Mouse (Mus musculus) myocyte (in vitro differentiated cells): ENCODE data around the gene Armcx1. TPM values are rescaled to one million over a fixed set of nuclear protein-coding genes. Genes with fewer than 3 reads are reported as not detected.

Source experiments
- H3K27me3 ChIP-seq: one replicate; pipeline ENCODE4 v1.6.1; 2011; ENCODE audit not compliant: control insufficient read depth, insufficient read depth, insufficient read length
- H3K36me3 ChIP-seq: one replicate; pipeline ENCODE4 v1.6.1; 2011; ENCODE audit not compliant: control insufficient read depth, insufficient read depth
- H3K4me2 ChIP-seq: one replicate; pipeline ENCODE4 v1.6.1; 2011; ENCODE audit warnings: low read depth, control low read depth
- H3K4me3 ChIP-seq: one replicate; pipeline ENCODE4 v1.5.1; 2011; ENCODE audit warnings: mild to moderate bottlenecking, control low read depth, moderate library complexity
- H3K79me2 ChIP-seq: one replicate; pipeline ENCODE4 v1.6.1; 2011; ENCODE audit not compliant: control insufficient read depth, insufficient read depth
- H3ac ChIP-seq: one replicate; pipeline ENCODE4 v1.6.1; 2011; ENCODE audit not compliant: control insufficient read depth, insufficient read length
- CEBPB ChIP-seq: IDR thresholded peaks from 2 replicates; pipeline ENCODE4 v1.6.1; 2011; ENCODE audit warnings: mild to moderate bottlenecking, moderate library complexity; ENCODE audit not compliant: poor library complexity, insufficient read depth, severe bottlenecking
- E2F4 ChIP-seq: IDR thresholded peaks from one replicate; pipeline ENCODE4 v1.6.1; 2011; ENCODE audit warnings: mild to moderate bottlenecking, control low read depth, moderate library complexity; ENCODE audit not compliant: insufficient read depth
- MAX ChIP-seq: IDR thresholded peaks from one replicate; pipeline ENCODE4 v1.6.1; 2011; ENCODE audit warnings: low read depth, mild to moderate bottlenecking, control low read depth
- MYOD1 ChIP-seq, 3 experiments: IDR thresholded peaks; one replicate each; pipeline ENCODE4 v1.6.1; 2011; ENCODE audit warnings: control low read depth in 2 of 3, low read depth in 2 of 3, mild to moderate bottlenecking in 2 of 3, moderate library complexity in 1 of 3; ENCODE audit not compliant: insufficient read length in 2 of 3, control insufficient read depth in 1 of 3
- MYOG ChIP-seq, 3 experiments: IDR thresholded peaks; one replicate each; pipeline ENCODE4 v1.6.1; 2011; ENCODE audit warnings: control low read depth in 2 of 3, low read depth in 2 of 3, mild to moderate bottlenecking in 2 of 3; ENCODE audit not compliant: insufficient read length in 2 of 3, control insufficient read depth in 1 of 3, insufficient read depth in 1 of 3
- POLR2A ChIP-seq: IDR thresholded peaks from one replicate; pipeline ENCODE4 v1.6.1; 2011; ENCODE audit warnings: low read depth, mild to moderate bottlenecking, control low read depth, moderate library complexity; ENCODE audit not compliant: insufficient read length
- POLR2AphosphoS2 ChIP-seq: IDR thresholded peaks from one replicate; pipeline ENCODE4 v1.6.1; 2011; ENCODE audit warnings: low read depth, control low read depth; ENCODE audit not compliant: insufficient read length
- REST ChIP-seq: IDR thresholded peaks from one replicate; pipeline ENCODE4 v1.6.1; 2011; ENCODE audit warnings: mild to moderate bottlenecking, control low read depth, moderate library complexity; ENCODE audit not compliant: insufficient read depth, insufficient read length
- SRF ChIP-seq: IDR thresholded peaks from one replicate; pipeline ENCODE4 v1.6.1; 2011; ENCODE audit warnings: low read depth; ENCODE audit not compliant: control insufficient read depth, insufficient read length
- TCF12 ChIP-seq: IDR thresholded peaks from one replicate; pipeline ENCODE4 v1.6.1; 2011; ENCODE audit warnings: mild to moderate bottlenecking, control low read depth; ENCODE audit not compliant: poor library complexity, insufficient read depth, severe bottlenecking
- TCF3 ChIP-seq: IDR thresholded peaks from one replicate; pipeline ENCODE4 v1.6.1; 2011; ENCODE audit warnings: low read depth, control low read depth; ENCODE audit not compliant: insufficient read length
- USF1 ChIP-seq: IDR thresholded peaks from one replicate; pipeline ENCODE4 v1.6.1; 2011; ENCODE audit warnings: low read depth, mild to moderate bottlenecking, control low read depth, moderate library complexity
- polyA plus RNA-seq: library from polyadenylated mRNA; unstranded; fragments of >200 nt; fragmentation: generic; extraction: Trizol; gene quantifications from one replicate; pipeline ENCODE4 v1.2.1, GENCODE M21; 2012; ENCODE audit warnings: missing spikeins

The Armcx1 gene
- 6.0 TPM for polyA plus RNA-seq

GRCm38 (mm10) chrX:134717752-134718308 lies at the start of gene Armcx1:
TSS of gene Armcx1 (plus strand) at chrX:134717963.
- peak in 1 of 3 experiments; percentile 57 for TF ChIP-seq MYOD1 (IDR thresholded peaks at IDR 0.05; ENCODE audit: control insufficient read depth in 1 of 3, insufficient read length in 2 of 3, low read depth in 2 of 3)
- no peak for TF ChIP-seq E2F4
- TF ChIP-seq USF1: peak; percentile 76
- no peak for TF ChIP-seq TCF12
- peak; percentile 45 for TF ChIP-seq POLR2AphosphoS2
- peak; percentile 53 for TF ChIP-seq POLR2A
- TF ChIP-seq CEBPB: no peak
- peak in 1 of 3 experiments; percentile 41 for TF ChIP-seq MYOG (IDR thresholded peaks at IDR 0.05; ENCODE audit: control insufficient read depth in 1 of 3, insufficient read depth in 1 of 3, insufficient read length in 2 of 3, low read depth in 2 of 3)
- no peak for TF ChIP-seq REST
- no peak for TF ChIP-seq TCF3
- no peak within 1 kb of the TSS for H3ac ChIP-seq
- H3K36me3 ChIP-seq: no peaks in the 10 kb centered on the region
- no peaks in the 10 kb centered on the region for H3K79me2 ChIP-seq
- H3K27me3 ChIP-seq: no peaks in the 10 kb centered on the region
- peak within 1 kb of the TSS; percentile 64 for H3K4me2 ChIP-seq
- H3K4me3 ChIP-seq: peak within 1 kb of the TSS; percentile 48

GRCm38 (mm10) chrX:134675022-134675421 lies 42.7 kb upstream of the Armcx1 start:
- no peaks in the 10 kb centered on the region for H3K27me3 ChIP-seq
- TF ChIP-seq MAX: no peak
- TF ChIP-seq E2F4: no peak
- no peak for TF ChIP-seq SRF
- TF ChIP-seq TCF3: no peak
- TF ChIP-seq MYOD1 (IDR thresholded peaks at IDR 0.05; ENCODE audit: control insufficient read depth in 1 of 3, insufficient read length in 2 of 3, low read depth in 2 of 3): no peak
- no peak for TF ChIP-seq REST
- TF ChIP-seq POLR2AphosphoS2: no peak
- no peak for TF ChIP-seq POLR2A
- TF ChIP-seq TCF12: no peak
- no peak for TF ChIP-seq USF1
- no peak for TF ChIP-seq MYOG (IDR thresholded peaks at IDR 0.05; ENCODE audit: control insufficient read depth in 1 of 3, insufficient read depth in 1 of 3, insufficient read length in 2 of 3, low read depth in 2 of 3)
- H3K4me3 ChIP-seq: no peak overlapping the region
- H3K36me3 ChIP-seq: no peaks in the 10 kb centered on the region
- no peaks in the 10 kb centered on the region for H3K79me2 ChIP-seq
- H3ac ChIP-seq: no peak overlapping the region
- no peak overlapping the region for H3K4me2 ChIP-seq

GRCm38 (mm10) chrX:134675959-134676358 lies 41.8 kb upstream of the Armcx1 start:
- Histone ChIP-seq H3K4me3 (no peak overlapping the region), H3K79me2 (no peaks in the 10 kb centered on the region), H3ac (no peak overlapping the region), H3K4me2 (no peak overlapping the region), H3K27me3 (no peaks in the 10 kb centered on the region), H3K36me3 (no peaks in the 10 kb centered on the region)
- no peak for TF ChIP-seq SRF
- no peak for TF ChIP-seq USF1
- TF ChIP-seq MYOD1 (IDR thresholded peaks at IDR 0.05; ENCODE audit: control insufficient read depth in 1 of 3, insufficient read length in 2 of 3, low read depth in 2 of 3): no peak
- TF ChIP-seq CEBPB: no peak
- no peak for TF ChIP-seq POLR2AphosphoS2
- TF ChIP-seq E2F4: no peak
- TF ChIP-seq TCF12: no peak
- TF ChIP-seq REST: no peak
- TF ChIP-seq MAX: no peak
- TF ChIP-seq POLR2A: no peak
- no peak for TF ChIP-seq TCF3
- TF ChIP-seq MYOG (IDR thresholded peaks at IDR 0.05; ENCODE audit: control insufficient read depth in 1 of 3, insufficient read depth in 1 of 3, insufficient read length in 2 of 3, low read depth in 2 of 3): no peak

GRCm38 (mm10) chrX:134684936-134685335 lies 32.8 kb upstream of the Armcx1 start:
- TF ChIP-seq MYOD1 (IDR thresholded peaks at IDR 0.05; ENCODE audit: control insufficient read depth in 1 of 3, insufficient read length in 2 of 3, low read depth in 2 of 3): no peak
- TF ChIP-seq POLR2A: no peak
- TF ChIP-seq MAX: no peak
- TF ChIP-seq TCF3: no peak
- TF ChIP-seq SRF: no peak
- TF ChIP-seq POLR2AphosphoS2: no peak
- no peak for TF ChIP-seq MYOG (IDR thresholded peaks at IDR 0.05; ENCODE audit: control insufficient read depth in 1 of 3, insufficient read depth in 1 of 3, insufficient read length in 2 of 3, low read depth in 2 of 3)
- TF ChIP-seq E2F4: no peak
- TF ChIP-seq CEBPB: no peak
- TF ChIP-seq USF1: no peak
- no peak for TF ChIP-seq REST
- no peak for TF ChIP-seq TCF12
- Histone ChIP-seq H3K27me3 (no peaks in the 10 kb centered on the region), H3K4me3 (no peak overlapping the region), H3ac (no peak overlapping the region), H3K36me3 (peaks cover 3% of the 10 kb centered on the region), H3K79me2 (no peaks in the 10 kb centered on the region), H3K4me2 (peak overlapping the region; percentile 61)
